Mouse (Mus musculus) left cerebral cortex, postnatal 14 days (tissue): Measurements from ENCODE around the gene Wdr20rt. TPM values are rescaled to one million over a fixed set of nuclear protein-coding genes. Genes with fewer than 3 reads are reported as not detected.
"Not testable (repeated sequence)": the region's sequence is repeated elsewhere in the genome, so short reads cannot be mapped to it uniquely, and the experiment has no call there.

Experiments
- DNase-seq, 2 experiments: peaks; one replicate each; pipeline ENCODE4 v3.0.0; 2021 to 2022; ENCODE audit warnings: low spot score in 2 of 2, mixed read lengths in 1 of 2
- intact Hi-C: fragments of 180-260 bp; cut with DNase I; formaldehyde crosslinking; loops from one replicate; pipeline ENCODE4 v1.15.1; 2025
- long read RNA-seq, 2 experiments: library from polyadenylated mRNA; stranded (forward); transcript quantifications; one replicate each; pipeline ENCODE4 v2.0.0; 2021
- total RNA-seq, 2 experiments: library from RNA; stranded (reverse); gene quantifications; 2 replicates each; pipeline ENCODE4 v1.2.3; 2021

Wdr20rt gene
- not detected for total RNA-seq
- long read RNA-seq, experiment 1 = 0 reads
- long read RNA-seq, experiment 2 = 0 reads

DNA sequence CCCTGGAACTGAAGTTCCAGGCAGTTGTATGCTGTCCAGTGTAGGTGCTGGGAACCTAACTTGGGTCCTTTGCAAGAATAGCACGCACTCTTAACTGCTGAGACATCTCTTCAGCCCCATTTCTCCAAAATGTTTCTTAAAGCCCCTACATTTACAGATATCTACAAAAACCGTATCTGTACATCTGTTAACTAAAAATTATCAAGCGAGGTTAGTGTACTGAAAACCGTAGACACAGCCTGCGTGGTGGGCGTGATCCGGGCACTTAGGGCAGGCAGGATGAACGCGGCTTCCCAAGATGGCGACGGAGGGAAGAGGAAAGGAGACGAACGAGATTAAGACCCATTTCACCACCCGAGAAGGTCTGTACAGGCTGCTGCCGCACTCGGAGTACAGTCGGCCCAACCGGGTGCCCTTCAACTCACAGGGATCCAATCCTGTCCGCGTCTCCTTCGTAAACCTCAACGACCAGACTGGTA lies at the start of gene Wdr20rt:
TSS of gene Wdr20rt (plus strand) at position 51 of the 479 bp plus-strand sequence.
- intact Hi-C loops = no loop called here
- DNase-seq = no peak

DNA sequence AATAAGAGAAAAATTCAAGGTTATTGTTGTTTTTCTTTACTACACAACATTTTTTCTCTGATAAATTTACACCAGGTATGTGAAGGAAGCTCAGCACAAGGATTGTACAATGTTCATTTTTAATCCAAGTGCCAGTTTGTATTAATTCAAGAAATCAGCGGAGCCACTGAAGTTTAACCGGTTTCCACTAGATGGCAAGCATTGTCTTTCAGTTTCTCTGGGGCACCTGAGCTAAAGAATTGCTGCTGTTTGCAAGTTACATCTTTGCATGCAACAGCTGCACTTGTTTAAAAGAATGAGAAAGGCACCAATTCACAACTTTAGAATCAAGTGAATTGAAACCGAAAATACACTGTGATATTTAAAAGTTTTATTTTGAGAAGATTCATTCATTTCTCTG lies 38.0 kb upstream of the Wdr20rt start:
- peak; percentile 47 to 58 for DNase-seq
- intact Hi-C loops = no loop called here

DNA sequence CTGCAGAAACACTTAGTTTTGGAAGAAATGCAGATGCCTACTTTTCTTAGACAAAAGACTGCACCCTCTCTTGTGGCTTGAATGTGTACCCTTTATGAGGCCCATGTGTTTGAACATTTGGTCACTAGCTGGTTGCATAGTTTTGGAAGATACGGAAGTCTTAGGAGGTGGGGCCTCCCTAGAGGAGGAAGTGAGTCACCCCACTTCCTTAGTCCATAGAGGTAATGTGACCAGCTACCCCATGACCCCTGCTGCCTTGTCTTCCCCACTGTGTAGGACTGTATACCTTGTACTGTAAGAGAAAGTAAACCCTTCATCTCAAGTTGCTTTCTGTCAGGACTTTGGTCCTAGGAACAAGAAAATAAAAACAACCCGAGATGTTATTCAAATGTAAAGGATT lies 36.1 kb upstream of the Wdr20rt start:
- intact Hi-C loops = no loop called here
- no peak for DNase-seq

- intact Hi-C loops = no loop called here
- peak; percentile 18 to 32 for DNase-seq
Measured at GRCm38 (mm10) chr12:65194003-65194530, 31.2 kb upstream of the Wdr20rt start.

- DNase-seq = peak in 1 of 2 experiments; percentile 11
- intact Hi-C loops = no loop called here
Measured at GRCm38 (mm10) chr12:65201812-65202211, 23.5 kb upstream of the Wdr20rt start.

GRCm38 (mm10) chr12:65206431-65206830 lies 18.9 kb upstream of the Wdr20rt start:
- intact Hi-C loops = no loop called here
- no peak for DNase-seq

- DNase-seq = no peak
- intact Hi-C loops = no loop called here
Measured at GRCm38 (mm10) chr12:65216404-65216840, 8.9 kb upstream of the Wdr20rt start.

DNA sequence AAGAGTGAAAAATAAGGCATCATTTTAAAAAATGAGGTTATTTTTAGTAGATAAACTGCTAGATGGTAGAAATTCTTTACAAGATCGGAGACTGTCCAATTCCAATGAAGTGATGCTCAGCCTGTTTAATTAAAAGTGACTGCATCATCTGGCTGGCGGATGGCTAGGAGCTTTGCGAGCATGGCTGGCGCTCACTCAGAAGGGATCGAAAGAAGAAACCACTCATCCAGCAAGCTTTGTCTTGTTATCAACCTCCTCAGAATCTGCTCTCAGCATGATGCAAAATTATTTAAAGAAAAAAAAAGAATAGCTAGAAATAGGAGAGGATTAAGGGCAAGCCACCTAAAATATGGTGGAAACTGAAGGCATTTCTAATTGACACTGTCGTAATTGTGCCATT lies 3.3 kb downstream of the Wdr20rt start:
- intact Hi-C loops = no loop called here
- DNase-seq = no peak

GRCm38 (mm10) chr12:65229041-65229440 lies 3.7 kb downstream of the Wdr20rt start:
- no peak for DNase-seq
- intact Hi-C loops = no loop called here

DNA sequence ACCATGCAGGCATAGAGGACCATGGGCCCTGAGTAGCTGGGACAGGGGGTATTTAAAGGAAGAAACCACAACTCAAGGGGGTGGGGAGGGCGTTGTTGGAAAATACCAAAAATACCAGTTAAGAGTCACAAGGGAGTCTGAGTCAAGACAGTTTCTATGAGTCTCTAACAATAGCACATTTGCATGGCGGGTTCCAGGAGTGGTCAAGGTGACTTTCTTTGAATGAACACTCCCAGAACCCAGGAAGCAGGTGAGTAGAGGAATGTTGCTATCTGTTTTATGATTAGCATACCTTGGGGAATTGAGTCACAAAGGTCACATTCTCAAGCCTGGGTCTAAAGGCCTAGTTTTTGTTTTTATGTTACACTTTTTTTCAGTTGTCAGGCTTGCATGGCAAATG lies 7.5 kb downstream of the Wdr20rt start:
- intact Hi-C loops, DNase-seq: not testable (repeated sequence)

- intact Hi-C loops = no loop called here
Measured at GRCm38 (mm10) chr12:65250116-65250738, 24.9 kb downstream of the Wdr20rt start.

DNA sequence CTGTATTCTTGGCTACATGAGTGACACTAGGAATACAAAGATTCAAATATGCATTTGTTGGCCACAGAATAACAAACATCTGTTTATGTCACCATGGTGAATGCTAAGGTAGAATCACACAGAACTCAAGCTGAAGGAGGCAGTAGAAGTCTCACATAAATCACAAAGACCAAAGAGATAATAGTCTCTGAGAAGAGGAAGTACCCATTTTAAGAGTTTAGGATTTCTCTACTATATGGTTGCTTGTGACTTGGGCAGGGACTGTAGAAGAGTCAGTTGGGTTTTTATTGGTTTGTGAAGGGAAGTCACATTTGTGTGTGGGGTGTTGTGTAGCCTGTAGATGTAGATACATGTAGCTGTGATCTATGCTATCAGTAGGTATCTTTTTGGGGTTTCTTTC lies 31.6 kb downstream of the Wdr20rt start:
- intact Hi-C loops = no loop called here
- no peak for DNase-seq

More at GRCm38 (mm10) chr12:65250116-65250738, 24.9 kb downstream of the Wdr20rt start:
- DNase-seq = no peak

GRCm38 (mm10) chr12:65258212-65259138 lies 33.2 kb downstream of the Wdr20rt start:
- intact Hi-C loops = no loop called here
- DNase-seq = no peak

DNA sequence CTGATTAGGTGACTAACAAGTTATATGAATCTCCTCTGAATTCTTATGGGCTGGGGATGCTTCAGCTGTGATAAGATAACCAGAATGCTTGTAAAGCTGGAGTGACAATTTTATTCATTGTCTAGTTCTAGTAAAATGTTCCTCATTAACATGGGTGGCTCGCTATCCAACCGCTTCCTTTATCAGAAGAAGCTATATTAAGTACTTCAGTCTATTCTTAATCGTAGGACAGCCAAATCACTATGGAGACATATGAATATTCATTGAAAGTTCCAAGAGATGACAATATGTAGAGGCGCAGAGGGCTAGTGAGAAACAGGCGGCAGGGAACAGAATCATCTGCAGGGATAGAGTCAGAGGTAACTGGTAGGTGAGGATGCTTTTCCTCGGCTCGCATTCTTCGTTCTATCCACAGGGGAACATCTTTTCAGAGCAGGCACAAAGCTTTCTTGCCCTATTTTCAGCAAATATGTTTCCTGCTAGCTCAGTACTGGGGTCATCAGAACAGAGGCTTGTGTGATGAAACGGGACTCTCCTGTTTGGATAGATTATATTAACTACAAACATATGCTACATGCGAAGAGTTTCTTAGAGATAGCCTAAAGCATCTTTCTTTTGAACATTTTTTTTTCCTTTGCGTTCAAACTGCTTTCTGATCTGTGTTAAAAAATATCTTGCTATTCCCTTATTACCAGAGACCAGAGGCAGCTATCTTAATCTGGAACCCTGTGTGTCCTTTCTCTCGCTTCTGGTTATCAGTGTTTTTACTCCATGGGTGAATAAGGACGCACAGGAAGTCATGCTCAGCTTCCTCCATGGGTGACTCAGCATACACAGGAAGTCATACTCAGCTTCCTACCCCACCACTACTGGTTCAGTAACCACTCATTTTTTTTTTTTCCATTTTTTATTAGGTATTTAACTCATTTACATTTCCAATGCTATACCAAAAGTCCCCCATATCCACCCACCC lies 34.1 kb downstream of the Wdr20rt start:
- intact Hi-C loops = no loop called here
- peak; percentile 41 to 56 for DNase-seq

GRCm38 (mm10) chr12:65268311-65268984 lies 43.1 kb downstream of the Wdr20rt start:
- DNase-seq = no peak
- intact Hi-C loops = no loop called here

GRCm38 (mm10) chr12:65269406-65269805 lies 44.1 kb downstream of the Wdr20rt start:
- intact Hi-C loops = no loop called here
- DNase-seq = no peak

DNA sequence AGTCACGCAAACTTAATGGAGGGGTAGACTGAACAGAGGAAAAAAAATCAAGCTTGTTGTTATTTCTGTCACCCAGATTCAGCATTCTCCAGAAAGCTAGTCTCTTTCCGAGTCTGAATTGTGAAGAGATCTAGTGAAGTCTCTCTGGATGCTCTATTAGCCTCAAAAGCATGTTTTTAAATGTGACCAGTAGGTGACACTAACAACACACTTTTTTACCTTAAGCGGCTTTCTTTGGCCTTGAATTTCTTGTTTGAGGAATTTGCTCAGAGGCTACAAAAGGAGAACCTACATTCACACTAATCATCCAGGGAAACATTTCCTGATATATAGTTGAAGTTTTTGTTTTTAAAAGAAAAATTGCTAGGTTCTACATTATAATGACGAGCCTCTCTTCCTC lies 48.5 kb downstream of the Wdr20rt start:
- peak in 1 of 2 experiments; percentile 31 for DNase-seq
- intact Hi-C loops = no loop called here
